Mouse (Mus musculus) hindbrain, embryonic 12.5 days (tissue): ENCODE data around the gene Dnah7a. TPM values are rescaled to one million over a fixed set of nuclear protein-coding genes. Genes with fewer than 3 reads are reported as not detected.
"Not testable (repeated sequence)": the region's sequence is repeated elsewhere in the genome, so short reads cannot be mapped to it uniquely, and the experiment has no call there.

Experiments used
- ATAC-seq: fragments of 200-750 bp; cut with Nextera tagmentation; 2 replicates; pipeline ENCODE4 v1.8.0; 2017; ENCODE audit warnings: moderate TSS enrichment; ENCODE audit not compliant: low FRiP score
- H3K27ac ChIP-seq: fragments of 300-500 bp; sonication (generic); 2 replicates; pipeline ENCODE4 v1.5.1; 2016; ENCODE audit warnings: mild to moderate bottlenecking
- H3K27me3 ChIP-seq: fragments of 300-500 bp; sonication (generic); 2 replicates; pipeline ENCODE4 v1.6.1; 2016; ENCODE audit warnings: mild to moderate bottlenecking
- H3K36me3 ChIP-seq: fragments of 300-500 bp; sonication (generic); 2 replicates; pipeline ENCODE4 v1.6.1; 2016; ENCODE audit warnings: mild to moderate bottlenecking
- H3K4me1 ChIP-seq: fragments of 300-500 bp; sonication (generic); 2 replicates; pipeline ENCODE4 v1.6.1; 2016
- H3K4me2 ChIP-seq: fragments of 300-500 bp; sonication (generic); replicated peaks from 2 replicates; pipeline ENCODE4 v1.6.1; 2016; ENCODE audit warnings: mild to moderate bottlenecking
- H3K4me3 ChIP-seq: fragments of 300-500 bp; sonication (generic); 2 replicates; pipeline ENCODE4 v1.5.1; 2016; ENCODE audit warnings: mild to moderate bottlenecking
- H3K9ac ChIP-seq: fragments of 300-500 bp; sonication (generic); 2 replicates; pipeline ENCODE4 v1.6.1; 2016; ENCODE audit warnings: mild to moderate bottlenecking, moderate library complexity
- H3K9me3 ChIP-seq: fragments of 300-500 bp; sonication (generic); replicated peaks from 2 replicates; pipeline ENCODE4 v1.6.1; 2016; ENCODE audit warnings: mild to moderate bottlenecking
- WGBS: fragments of 180-500 bp; shearing (Covaris S2); methylation state at CpG from one replicate; pipeline ENCODE4 v1.1.7; 2016; 5-methylcytosine and 5-hydroxymethylcytosine counted together
- polyA plus RNA-seq: library from polyadenylated mRNA; unstranded; fragments of >200 nt; fragmentation: Nextera tagmentation; extraction: Ambion mirVana; gene quantifications from 2 replicates; pipeline ENCODE4 v1.2.1, GENCODE M21; 2016

Dnah7a gene
- polyA plus RNA-seq, 1 experiment from 2014 or later, result 6.9 TPM

- H3K36me3 ChIP-seq, H3K27me3 ChIP-seq, H3K27ac ChIP-seq, ATAC-seq, H3K4me2 ChIP-seq, H3K4me3 ChIP-seq, H3K9me3 ChIP-seq, H3K4me1 ChIP-seq, H3K9ac ChIP-seq: not testable (repeated sequence)
- WGBS, result 66% methylated on average over 2 of the region's 2 CpGs
Measured at GRCm38 (mm10) chr1:53635641-53636040, 70.9 kb downstream of the Dnah7a start.

GRCm38 (mm10) chr1:53632040-53632439 is 74.5 kb downstream of the Dnah7a start:
- not testable (repeated sequence) for H3K27me3 ChIP-seq, H3K9ac ChIP-seq, H3K4me1 ChIP-seq, H3K4me2 ChIP-seq, ATAC-seq, H3K9me3 ChIP-seq, H3K4me3 ChIP-seq, H3K36me3 ChIP-seq, H3K27ac ChIP-seq

GRCm38 (mm10) chr1:53630011-53630410 is 76.6 kb downstream of the Dnah7a start:
- no peak for ATAC-seq
- WGBS, result 43% methylated on average over 6 of the region's 6 CpGs
- Histone ChIP-seq H3K9me3 (no peaks in the 10 kb centered on the region), H3K4me1 (no peaks in the 10 kb centered on the region), H3K4me2 (no peak overlapping the region), H3K27me3 (no peaks in the 10 kb centered on the region), H3K27ac (no peak overlapping the region), H3K36me3 (no peaks in the 10 kb centered on the region), H3K4me3 (no peak overlapping the region), H3K9ac (no peak overlapping the region)

- Histone ChIP-seq H3K27me3 (no peaks in the 10 kb centered on the region), H3K4me1 (no peaks in the 10 kb centered on the region), H3K4me2 (no peak overlapping the region), H3K36me3 (0 out of 2 replicates have a peak, but pooled peaks cover 5% of the 10 kb centered on the region), H3K27ac (no peak overlapping the region), H3K9me3 (peaks cover 6% of the 10 kb centered on the region), H3K9ac (no peak overlapping the region), H3K4me3 (no peak overlapping the region)
- ATAC-seq, result no peak
- WGBS, result 93% methylated on average over 16 of the region's 16 CpGs
Measured at GRCm38 (mm10) chr1:53613486-53613885, 93.1 kb downstream of the Dnah7a start.

- not testable (repeated sequence) for H3K27me3 ChIP-seq, H3K36me3 ChIP-seq, H3K4me3 ChIP-seq, ATAC-seq, H3K4me2 ChIP-seq, H3K9ac ChIP-seq, H3K4me1 ChIP-seq, H3K9me3 ChIP-seq, H3K27ac ChIP-seq
- 8% methylated on average over 1 of the region's 1 CpGs for WGBS
Measured at GRCm38 (mm10) chr1:53581326-53581725, 125.3 kb downstream of the Dnah7a start.

GRCm38 (mm10) chr1:53557918-53558317 is 148.7 kb downstream of the Dnah7a start:
- H3K9me3 ChIP-seq, H3K4me3 ChIP-seq, H3K4me2 ChIP-seq, ATAC-seq, H3K27me3 ChIP-seq, H3K27ac ChIP-seq, H3K9ac ChIP-seq, H3K36me3 ChIP-seq, H3K4me1 ChIP-seq: not testable (repeated sequence)
- 89% methylated on average over 3 of the region's 3 CpGs for WGBS

- not testable (repeated sequence) for H3K36me3 ChIP-seq, H3K27me3 ChIP-seq, H3K4me1 ChIP-seq, ATAC-seq, H3K27ac ChIP-seq, H3K4me3 ChIP-seq, H3K4me2 ChIP-seq, H3K9me3 ChIP-seq, H3K9ac ChIP-seq
- 94% methylated on average over 10 of the region's 10 CpGs for WGBS
Measured at GRCm38 (mm10) chr1:53547018-53547417, 159.6 kb downstream of the Dnah7a start.

GRCm38 (mm10) chr1:53538356-53538755 is 168.2 kb downstream of the Dnah7a start:
- 77% methylated on average over 2 of the region's 2 CpGs for WGBS
- H3K9ac ChIP-seq, H3K36me3 ChIP-seq, H3K27me3 ChIP-seq, H3K4me3 ChIP-seq, H3K4me1 ChIP-seq, H3K27ac ChIP-seq, H3K9me3 ChIP-seq, ATAC-seq, H3K4me2 ChIP-seq: not testable (repeated sequence)

- not testable (repeated sequence) for H3K9me3 ChIP-seq, H3K27ac ChIP-seq, H3K27me3 ChIP-seq, H3K36me3 ChIP-seq, H3K9ac ChIP-seq, H3K4me3 ChIP-seq, H3K4me2 ChIP-seq, ATAC-seq, H3K4me1 ChIP-seq
- WGBS, result 89% methylated on average over 1 of the region's 1 CpGs
Measured at GRCm38 (mm10) chr1:53534826-53535225, 171.8 kb downstream of the Dnah7a start.

- not testable (repeated sequence) for H3K36me3 ChIP-seq, H3K9ac ChIP-seq, H3K9me3 ChIP-seq, H3K4me2 ChIP-seq, ATAC-seq, H3K27ac ChIP-seq, H3K4me3 ChIP-seq, H3K4me1 ChIP-seq, H3K27me3 ChIP-seq
- 81% methylated on average over 2 of the region's 2 CpGs for WGBS
Measured at GRCm38 (mm10) chr1:53526021-53526420, 180.6 kb downstream of the Dnah7a start.

GRCm38 (mm10) chr1:53473699-53474098 is 232.9 kb downstream of the Dnah7a start:
- Histone ChIP-seq H3K9me3 (no peaks in the 10 kb centered on the region), H3K4me3 (no peak overlapping the region), H3K9ac (no peak overlapping the region), H3K27ac (no peak overlapping the region), H3K4me1 (no peaks in the 10 kb centered on the region), H3K27me3 (no peaks in the 10 kb centered on the region), H3K4me2 (no peak overlapping the region), H3K36me3 (no peaks in the 10 kb centered on the region)
- ATAC-seq, result no peak
- WGBS, result 86% methylated on average over 4 of the region's 4 CpGs

- not testable (repeated sequence) for H3K9ac ChIP-seq, H3K9me3 ChIP-seq, H3K27ac ChIP-seq, H3K36me3 ChIP-seq, H3K4me2 ChIP-seq, ATAC-seq, H3K27me3 ChIP-seq, H3K4me3 ChIP-seq, H3K4me1 ChIP-seq
- WGBS, result 86% methylated on average over 1 of the region's 1 CpGs
Measured at GRCm38 (mm10) chr1:53472084-53472483, 234.5 kb downstream of the Dnah7a start.

GRCm38 (mm10) chr1:53467325-53467670 is 239.3 kb downstream of the Dnah7a start:
- Histone ChIP-seq H3K9ac (no peak overlapping the region), H3K27me3 (no peaks in the 10 kb centered on the region), H3K36me3 (no peaks in the 10 kb centered on the region), H3K4me1 (no peaks in the 10 kb centered on the region), H3K4me2 (no peak overlapping the region), H3K27ac (no peak overlapping the region), H3K4me3 (no peak overlapping the region), H3K9me3 (no peaks in the 10 kb centered on the region)
- 78% methylated on average over 2 of the region's 2 CpGs for WGBS
- ATAC-seq, result no peak
